ENCODE assay signal across 9 mouse cellular contexts in the genomic region with DNA sequence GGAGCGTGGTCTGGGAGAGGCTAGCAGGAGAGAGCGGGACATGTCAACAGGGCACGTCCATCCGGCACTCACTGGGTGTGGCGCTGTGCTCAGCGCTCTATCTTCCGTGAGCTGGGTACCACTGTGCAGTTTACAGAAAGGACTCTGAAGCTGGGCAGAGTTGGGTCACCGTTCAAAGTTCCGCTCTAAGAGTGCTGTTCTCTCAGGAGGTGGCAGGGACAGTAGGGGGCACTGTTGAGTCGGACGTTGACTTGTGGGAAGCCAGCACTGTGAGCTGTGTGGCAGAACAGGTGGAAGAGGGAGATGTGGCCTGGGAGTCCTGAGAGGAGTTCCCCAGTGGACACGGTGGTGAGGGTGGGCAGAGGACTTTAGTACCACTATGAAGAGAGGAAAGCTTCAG.
A peak's percentile ranks its signal among the peaks of the same experiment; 100 is the strongest.
DNase-seq lines count a peak whose midpoint lies in the region; ATAC-seq lines count a peak whose summit lies in the region.
"Had no signal": no experiment of that assay in that cellular context is flagged by ENCODE, and none has a peak within 500 bp of the region (broad histone marks: within the 10 kb centered on the region; RNA-seq: fewer than 3 reads in every experiment).

No protein-coding gene starts in this region.

- no peaks in the 10 kb centered on the region for H3K27me3 ChIP-seq in forebrain, embryonic 14.5 days (replicated peaks; ENCODE audit: control insufficient read depth, insufficient read depth, low read length)
- H3K27me3 ChIP-seq: limb, embryonic 13.5 days had no signal

- no peak overlapping the region for H3K4me2 ChIP-seq in forebrain, embryonic 14.5 days (ENCODE audit: low read length)
- H3K4me2 ChIP-seq: limb, embryonic 13.5 days had no signal

- intact Hi-C loops in heart, postnatal 36 days (cut with DNase I): loop anchor here (1.0 to 2.0 kb wide), 3 partner anchors 17 to 169 kb away; no protein-coding TSS in a partner anchor

- no peaks in the 10 kb centered on the region for H3K9me3 ChIP-seq in forebrain, embryonic 14.5 days (replicated peaks; ENCODE audit: control insufficient read depth, low read length)
- H3K9me3 ChIP-seq: limb, embryonic 13.5 days had no signal

- peak; percentile 74 for DNase-seq in ES-CJ7 (ENCODE audit: low read depth, low spot score)
- peak; percentile 79 for DNase-seq in c-Kit-positive CD71-negative TER-119-negative erythroid progenitor cells, embryonic 14.5 days (ENCODE audit: low read depth)
- peak; percentile 85 for DNase-seq in forebrain, embryonic 14.5 days (ENCODE audit: low spot score)
- peak; percentile 87 to 92 for DNase-seq in heart, postnatal 36 days
- peak; percentile 85 for DNase-seq in layer of hippocampus, adult 9-10 months (ENCODE audit: low spot score)
- peak; percentile 90 for DNase-seq in lung, postnatal 10 days
- DNase-seq in retina, adult 2 months (ENCODE audit: low read depth, low spot score): peak; percentile 39
- peak; percentile 89 for DNase-seq in thymus, postnatal 25 days

- H3K27ac ChIP-seq in forebrain, embryonic 14.5 days (ENCODE audit: low read depth, low read length): no peak overlapping the region
- H3K27ac ChIP-seq: limb, embryonic 13.5 days had no signal

- H3K36me3 ChIP-seq in forebrain, embryonic 14.5 days (ENCODE audit: control insufficient read depth, insufficient read depth, low read length): no peaks in the 10 kb centered on the region
- H3K36me3 ChIP-seq: limb, embryonic 13.5 days had no signal

- H3K4me3 ChIP-seq in forebrain, embryonic 14.5 days (ENCODE audit: low read depth, low read length): no peak overlapping the region
- H3K4me3 ChIP-seq: limb, embryonic 13.5 days had no signal

- WGBS in forebrain, embryonic 14.5 days: 40% methylated on average over 12 of the region's 12 CpGs

- peak; percentile 75 for ATAC-seq in forebrain, embryonic 14.5 days

- no peaks in the 10 kb centered on the region for H3K4me1 ChIP-seq in forebrain, embryonic 14.5 days (ENCODE audit: control insufficient read depth, insufficient read depth, low read length)
- H3K4me1 ChIP-seq: limb, embryonic 13.5 days had no signal

- H3K9ac ChIP-seq in forebrain, embryonic 14.5 days (ENCODE audit: low read length): no peak overlapping the region
- H3K9ac ChIP-seq: limb, embryonic 13.5 days had no signal

Comparison
In these comparisons a context has a peak if more than half of its experiments do, and no peak if none do; other contexts are left out.
1. DNase-seq: peak in every context shown above with its lines; median percentile 90 in lung, postnatal 10 days; 90 in heart, postnatal 36 days; 89 in thymus, postnatal 25 days; 85 in forebrain, embryonic 14.5 days; 85 in layer of hippocampus, adult 9-10 months; 79 in c-Kit-positive CD71-negative TER-119-negative erythroid progenitor cells, embryonic 14.5 days; 74 in ES-CJ7; 39 in retina, adult 2 months.